Mouse (Mus musculus) urinary bladder, adult 2 months (tissue): ENCODE results near the gene Rnf2. TPM values are rescaled to one million over a fixed set of nuclear protein-coding genes. Genes with fewer than 3 reads are reported as not detected.
A peak's percentile ranks its signal among the peaks of the same experiment; 100 is the strongest.

Experiments
- DNase-seq: peaks from one replicate; pipeline ENCODE4 v3.0.0; 2022; ENCODE audit warnings: low spot score
- polyA plus RNA-seq: library from polyadenylated mRNA; depleted of rRNA; stranded (reverse); fragments of >200 nt; gene quantifications from 2 replicates; pipeline ENCODE4 v1.2.3, GENCODE M21; 2012; rRNA removed

The Rnf2 gene
- polyA plus RNA-seq, result 36.3 and 37.8 TPM in 2 replicates

- DNase-seq, result peak; percentile 87
Measured at GRCm38 (mm10) chr1:151500531-151501361, at the start of gene Rnf2. TSS of gene Rnf2 (minus strand) at chr1:151500955.

DNA sequence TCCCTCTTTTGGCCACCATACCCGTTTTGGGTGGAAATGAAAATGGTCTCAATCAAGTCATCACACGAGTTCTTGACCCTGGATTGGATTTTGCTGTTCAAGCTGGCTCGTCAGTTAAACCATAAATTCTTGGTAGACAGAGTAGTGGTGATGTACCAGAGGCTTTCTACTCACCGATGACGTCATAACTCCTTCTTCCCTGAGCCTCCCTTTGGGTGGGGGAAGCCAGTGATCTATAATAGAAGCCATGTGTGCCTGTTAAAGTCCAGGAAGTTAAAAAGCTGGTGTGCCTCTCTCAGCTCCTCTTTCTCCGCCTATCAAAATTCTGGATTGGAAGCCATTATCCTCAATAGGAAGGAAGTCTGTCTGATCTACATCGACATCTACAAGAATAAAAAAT, 49.0 kb upstream of the Rnf2 start:
- no peak for DNase-seq

- no peak for DNase-seq
Measured at GRCm38 (mm10) chr1:151548896-151549610, 48.3 kb upstream of the Rnf2 start.

- DNase-seq, result no peak
Measured at GRCm38 (mm10) chr1:151545571-151545970, 44.8 kb upstream of the Rnf2 start.

DNA sequence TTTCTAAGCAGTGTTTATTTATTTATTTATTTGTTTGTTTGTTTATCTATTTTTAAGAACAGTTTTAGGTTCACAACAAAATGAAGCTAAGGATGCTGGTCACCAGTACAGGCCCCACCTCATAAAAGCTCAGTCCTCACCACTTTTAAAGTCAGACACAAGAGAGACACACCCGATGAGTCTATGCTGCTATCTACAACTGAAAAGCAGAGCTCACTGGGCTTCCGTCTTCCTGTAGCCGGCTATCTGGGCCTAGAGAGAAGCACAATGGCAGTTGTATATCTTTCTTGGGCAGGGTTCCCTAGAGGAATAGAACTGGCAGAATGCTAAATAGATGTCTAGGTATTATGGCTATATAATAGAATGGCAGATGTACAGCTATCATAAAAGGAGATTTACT, 43.8 kb upstream of the Rnf2 start:
- DNase-seq, result no peak

DNA sequence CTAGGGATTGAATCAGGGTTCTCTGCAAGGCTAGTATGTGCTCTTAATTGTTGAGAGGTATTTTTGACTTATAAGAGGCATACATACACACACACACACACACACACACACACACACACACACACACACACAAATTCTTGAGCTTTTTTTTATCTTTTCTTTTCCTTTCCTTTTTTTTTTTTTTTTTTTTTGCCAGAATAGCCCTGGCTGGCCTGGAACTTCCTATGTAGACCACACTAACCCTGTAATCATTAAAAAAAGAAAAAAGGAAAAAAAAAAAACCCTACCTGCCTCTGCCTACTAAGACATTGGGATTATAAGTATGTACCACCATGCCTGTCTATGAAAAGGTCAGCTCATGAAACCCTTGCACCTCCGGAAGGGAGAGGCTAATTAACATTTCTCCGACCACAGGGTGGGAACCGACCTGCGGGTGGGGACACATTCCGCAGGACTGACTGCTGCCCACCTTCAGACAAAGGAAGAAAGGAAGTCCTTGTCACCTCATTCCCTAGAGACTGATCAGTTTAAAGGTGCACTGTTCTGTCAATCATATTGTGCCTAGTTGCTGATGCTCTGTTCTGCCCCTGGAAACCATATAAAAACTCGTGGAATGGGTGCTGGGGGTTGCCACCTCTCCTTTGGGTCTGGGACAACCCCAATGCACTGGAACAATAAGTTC, 43.2 kb upstream of the Rnf2 start:
- DNase-seq, result no peak

GRCm38 (mm10) chr1:151526701-151527100, 25.9 kb upstream of the Rnf2 start:
- no peak for DNase-seq

DNA sequence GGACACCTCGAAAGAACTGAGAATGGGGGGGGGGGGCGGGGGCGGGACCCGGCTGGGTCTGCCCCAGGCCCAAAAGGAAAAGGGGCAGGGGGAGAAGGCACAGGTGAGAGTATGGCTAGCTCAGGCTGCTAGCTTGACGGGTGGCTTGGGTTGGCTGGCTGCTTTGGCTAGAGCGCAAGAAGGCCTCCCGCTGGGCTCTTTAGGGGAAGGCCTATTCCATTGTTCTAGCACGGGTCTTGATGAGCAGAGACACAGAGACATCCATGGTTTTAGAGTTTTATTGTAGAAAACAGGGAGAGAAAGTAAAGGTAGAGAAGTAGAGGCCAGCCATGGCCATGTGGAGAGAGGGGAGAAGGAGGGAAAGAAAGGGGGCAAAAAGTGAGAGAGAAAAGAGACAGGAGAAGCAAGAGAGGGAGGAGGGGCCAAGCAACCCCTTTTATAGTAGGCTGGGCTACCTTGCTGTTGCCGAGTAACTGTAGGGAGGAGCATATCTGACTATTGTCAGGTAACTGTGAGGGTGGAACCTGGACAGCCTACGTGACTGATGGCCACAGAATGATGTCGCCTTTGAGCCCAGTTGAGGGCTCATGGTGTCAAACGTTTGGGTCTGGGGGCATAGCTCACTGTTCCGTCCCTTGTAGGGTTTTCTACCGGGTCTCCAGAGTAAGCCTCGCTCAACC, 17.0 kb upstream of the Rnf2 start:
- DNase-seq, result no peak

- DNase-seq, result no peak
Measured at GRCm38 (mm10) chr1:151516871-151517270, 16.1 kb upstream of the Rnf2 start.

DNA sequence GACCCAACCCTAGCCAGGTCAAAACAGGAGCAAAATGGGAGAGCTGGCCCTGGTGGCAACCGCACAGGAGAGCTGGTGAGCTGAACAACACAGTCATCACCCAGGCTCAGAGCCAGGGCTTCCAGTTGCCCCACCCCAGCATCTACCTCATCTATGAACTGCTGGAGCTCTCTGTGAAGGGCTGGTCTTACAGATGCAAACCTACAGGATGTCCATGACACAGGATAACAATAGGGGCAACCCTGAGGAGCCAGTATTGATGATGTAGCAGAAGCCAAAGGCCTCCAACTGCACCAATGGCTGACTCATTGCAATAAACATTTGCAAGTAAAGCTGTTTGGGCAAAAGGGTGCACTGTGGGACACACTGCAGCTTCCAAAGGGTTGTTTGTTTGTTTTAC, 15.0 kb upstream of the Rnf2 start:
- no peak for DNase-seq

- DNase-seq, result no peak
Measured at GRCm38 (mm10) chr1:151514119-151514518, 13.4 kb upstream of the Rnf2 start.

GRCm38 (mm10) chr1:151510811-151511210, 10.1 kb upstream of the Rnf2 start:
- no peak for DNase-seq

DNA sequence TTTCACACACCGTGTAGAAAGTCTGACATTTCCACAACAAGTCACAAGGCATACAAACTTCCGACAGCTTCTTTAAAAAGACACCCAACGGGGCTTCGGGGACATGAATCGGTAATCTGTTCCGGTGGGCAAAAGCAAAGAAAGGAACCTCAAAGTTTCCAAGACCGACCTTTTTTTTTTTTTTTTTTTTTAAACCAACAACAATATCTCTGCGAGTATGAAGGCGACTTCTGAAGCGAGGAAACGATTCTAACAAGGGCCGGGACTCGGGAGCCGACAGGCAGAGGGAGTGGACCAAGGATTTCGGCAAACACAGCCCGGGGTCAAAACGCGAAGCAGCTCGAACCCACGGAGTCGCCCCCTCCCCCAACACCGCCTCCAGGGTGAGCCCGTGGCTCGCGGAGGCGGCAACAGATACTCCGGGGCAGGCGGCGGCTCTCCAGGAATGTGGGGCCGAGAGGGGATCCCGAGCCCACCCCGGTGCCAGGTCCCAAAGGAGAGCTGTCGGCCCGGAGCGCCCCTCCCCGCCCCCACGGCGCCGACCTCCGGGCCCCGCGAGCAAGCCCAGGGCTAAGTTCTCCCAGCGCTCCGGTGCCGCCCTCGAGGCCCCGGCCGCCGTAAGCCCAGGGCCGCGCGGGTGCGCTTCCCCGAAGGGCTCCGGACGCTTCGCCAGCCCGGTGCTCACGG, 797 bp downstream of the Rnf2 start:
- peak; percentile 60 for DNase-seq

DNA sequence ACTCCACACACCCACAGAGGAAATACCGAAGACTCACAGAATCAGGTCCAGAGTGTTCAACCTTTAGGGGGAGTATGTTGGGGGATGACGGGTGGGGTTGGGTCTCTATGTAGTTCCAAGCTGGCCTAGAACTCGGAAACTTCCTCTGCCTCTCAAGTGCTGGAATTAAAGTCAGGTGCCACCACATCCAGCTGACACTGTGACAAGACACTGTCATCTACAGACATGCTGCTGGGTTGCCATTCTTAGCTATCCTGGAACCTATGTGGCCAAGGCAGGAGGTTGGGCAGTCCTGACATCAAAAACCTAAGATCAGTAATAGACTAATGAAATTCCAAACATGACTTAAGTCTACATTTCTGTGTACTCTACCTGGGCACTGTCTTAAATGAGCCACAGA, 2.4 kb downstream of the Rnf2 start:
- no peak for DNase-seq

GRCm38 (mm10) chr1:151497942-151498341, 2.8 kb downstream of the Rnf2 start:
- no peak for DNase-seq

GRCm38 (mm10) chr1:151497028-151497427, 3.7 kb downstream of the Rnf2 start:
- no peak for DNase-seq

GRCm38 (mm10) chr1:151495635-151496285, 5.0 kb downstream of the Rnf2 start:
- DNase-seq, result no peak

DNA sequence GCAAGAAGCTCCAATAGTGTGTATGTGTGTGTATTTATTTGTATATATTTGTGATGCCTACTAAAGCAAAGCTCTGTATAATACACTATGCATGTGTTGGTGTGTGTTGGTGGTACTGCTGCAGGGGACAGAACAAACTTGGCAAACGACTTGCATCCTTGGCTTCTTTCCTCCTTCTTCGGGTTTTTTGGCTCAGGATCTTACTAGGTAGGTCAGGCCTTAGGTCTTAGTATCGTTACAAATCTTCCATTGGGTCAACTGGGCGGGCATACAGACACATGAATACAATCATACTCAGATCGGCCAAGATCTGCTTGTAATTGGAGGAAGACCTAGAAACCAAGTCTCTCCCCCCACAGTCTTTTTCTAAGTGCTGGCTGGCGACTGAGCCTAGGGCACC, 6.0 kb downstream of the Rnf2 start:
- DNase-seq, result no peak

DNA sequence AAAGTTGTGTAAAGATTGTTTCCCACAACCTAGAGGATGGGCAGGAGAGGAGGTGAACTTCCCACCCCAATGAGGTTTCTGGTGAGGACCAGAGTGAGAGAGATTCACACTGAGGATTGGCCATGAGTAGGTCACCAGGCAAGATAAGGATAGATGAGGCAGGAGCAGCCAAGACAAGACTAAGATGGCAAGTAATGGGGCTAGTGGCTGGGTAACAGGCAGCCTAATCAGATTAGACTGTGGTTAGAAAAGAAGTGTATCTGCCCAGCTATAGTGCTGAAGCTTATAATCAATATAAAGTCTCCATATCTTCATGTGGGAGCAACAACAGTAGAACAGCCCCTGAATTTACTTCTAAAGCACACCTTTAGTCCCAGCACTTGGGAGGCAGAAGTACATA, 6.9 kb downstream of the Rnf2 start:
- DNase-seq, result no peak

- no peak for DNase-seq
Measured at GRCm38 (mm10) chr1:151492419-151492818, 8.3 kb downstream of the Rnf2 start.

GRCm38 (mm10) chr1:151489806-151490205, 10.9 kb downstream of the Rnf2 start:
- DNase-seq, result no peak
